7 mouse cellular contexts compared by ENCODE assay signal in the genomic region with DNA sequence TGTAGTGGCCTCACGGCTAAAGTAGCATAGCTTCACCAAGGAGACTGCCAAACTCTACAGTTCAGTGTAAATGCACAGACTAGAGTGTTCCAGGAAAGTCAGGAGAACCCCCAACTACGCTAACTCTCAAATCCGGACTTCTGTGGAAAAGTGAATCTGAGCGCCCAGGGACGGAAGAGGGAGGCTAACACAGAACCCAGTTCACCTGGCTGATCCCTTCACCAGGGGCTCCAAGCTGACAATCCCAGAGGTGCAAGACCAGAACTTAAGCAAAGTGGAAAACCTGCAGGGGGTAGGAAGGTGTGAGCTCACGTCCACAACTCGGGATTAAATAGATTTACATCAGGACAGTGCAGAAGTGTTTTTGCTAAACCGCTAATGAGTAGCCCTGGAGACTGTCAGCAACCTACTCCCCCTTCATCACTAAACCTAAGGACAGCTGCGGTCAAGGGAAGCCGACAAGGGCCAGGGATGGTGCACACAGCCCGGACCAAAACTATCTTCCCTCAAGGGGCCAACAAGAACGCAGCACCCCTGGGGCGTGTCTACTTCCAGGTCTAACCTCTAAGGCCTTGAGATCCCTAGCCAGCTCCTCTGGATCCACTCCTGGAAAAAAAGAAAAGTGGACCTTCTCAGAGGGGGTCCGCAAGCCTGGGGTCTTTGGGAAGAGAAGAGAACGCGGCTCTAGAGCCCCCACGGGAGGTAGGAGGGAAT. TPM values are rescaled to one million over a fixed set of nuclear protein-coding genes. Genes with fewer than 3 reads are reported as not detected.
DNase-seq lines count a peak whose midpoint lies in the region; ATAC-seq lines count a peak whose summit lies in the region.

No protein-coding gene starts in this region.

- H3K4me1 ChIP-seq in embryonic facial prominence, embryonic 10.5 days, result peaks cover 19% of the 10 kb centered on the region
- H3K4me1 ChIP-seq in hindbrain, embryonic 16.5 days (ENCODE audit: control insufficient read depth, insufficient read depth, low read depth, low read length), result peaks cover 7% of the 10 kb centered on the region
- H3K4me1 ChIP-seq in midbrain, embryonic 13.5 days (replicated peaks), result peaks cover 14% of the 10 kb centered on the region

- DNase-seq in 3T3-L1 (ENCODE audit: low read depth, low spot score), result peak; percentile 43
- DNase-seq in 416B (ENCODE audit: low read depth), result peak; percentile 65
- no peak for DNase-seq in embryonic facial prominence, embryonic 10.5 days (ENCODE audit: low spot score)
- DNase-seq in testis, postnatal 10 days (ENCODE audit: low spot score), result no peak

- 10% methylated on average over 17 of the region's 17 CpGs for WGBS in embryonic facial prominence, embryonic 10.5 days
- WGBS in hindbrain, embryonic 16.5 days, result 8% methylated on average over 17 of the region's 17 CpGs
- 9% methylated on average over 17 of the region's 17 CpGs for WGBS in midbrain, embryonic 13.5 days

- no peaks in the 10 kb centered on the region for H3K27me3 ChIP-seq in embryonic facial prominence, embryonic 10.5 days (replicated peaks; ENCODE audit: low read depth, poor library complexity, severe bottlenecking)
- H3K27me3 ChIP-seq in hindbrain, embryonic 16.5 days (replicated peaks; ENCODE audit: control insufficient read depth, insufficient read depth, low read length), result no peaks in the 10 kb centered on the region
- peaks cover 7% of the 10 kb centered on the region; the same call in 1 of the 2 replicates for H3K27me3 ChIP-seq in midbrain, embryonic 13.5 days

- no peaks in the 10 kb centered on the region for H3K9me3 ChIP-seq in embryonic facial prominence, embryonic 10.5 days
- no peaks in the 10 kb centered on the region for H3K9me3 ChIP-seq in hindbrain, embryonic 16.5 days (ENCODE audit: control insufficient read depth, low read length)
- no peaks in the 10 kb centered on the region for H3K9me3 ChIP-seq in midbrain, embryonic 13.5 days

- H3K36me3 ChIP-seq in embryonic facial prominence, embryonic 10.5 days (replicated peaks), result no peaks in the 10 kb centered on the region
- no peaks in the 10 kb centered on the region for H3K36me3 ChIP-seq in hindbrain, embryonic 16.5 days (ENCODE audit: control insufficient read depth, insufficient read depth, low read length)
- H3K36me3 ChIP-seq in midbrain, embryonic 13.5 days, result no peaks in the 10 kb centered on the region

- ATAC-seq in hindbrain, embryonic 16.5 days, result no peak
- ATAC-seq in midbrain, embryonic 13.5 days, result no peak
- ATAC-seq in monocyte, adult 5-6 weeks (replicated peaks; ENCODE audit: insufficient number of reproducible peaks, low FRiP score, low TSS enrichment, poor library complexity, severe bottlenecking), result no peak; the same call in 1 of the 2 replicates

- H3K4me3 ChIP-seq in embryonic facial prominence, embryonic 10.5 days, result peak overlapping the region; percentile 80
- H3K4me3 ChIP-seq in hindbrain, embryonic 16.5 days (ENCODE audit: low read length), result peak overlapping the region; percentile 86
- H3K4me3 ChIP-seq in midbrain, embryonic 13.5 days (replicated peaks), result peak overlapping the region; percentile 68

- H3K4me2 ChIP-seq in hindbrain, embryonic 16.5 days (ENCODE audit: low read length), result peak overlapping the region; percentile 95
- H3K4me2 ChIP-seq in midbrain, embryonic 13.5 days (replicated peaks), result peak overlapping the region; percentile 90

- H3K9ac ChIP-seq in hindbrain, embryonic 16.5 days (ENCODE audit: low read depth, low read length), result peak overlapping the region; percentile 73
- peak overlapping the region; percentile 74 for H3K9ac ChIP-seq in midbrain, embryonic 13.5 days (replicated peaks)

- peak overlapping the region; percentile 89 for H3K27ac ChIP-seq in embryonic facial prominence, embryonic 10.5 days (replicated peaks)
- no peak overlapping the region for H3K27ac ChIP-seq in hindbrain, embryonic 16.5 days (ENCODE audit: low read depth, low read length)
- H3K27ac ChIP-seq in midbrain, embryonic 13.5 days, result no peak overlapping the region

RNA-seq across cellular contexts. Expression of gene Pacsin2, which starts 0.9 kb away (rescaled TPM):
- polyA plus RNA-seq in embryonic facial prominence, embryonic 10.5 days (2016; fragmentation: Nextera tagmentation; extraction: Ambion mirVana), result 60.7 and 61.7 TPM in 2 replicates
- polyA plus RNA-seq in hindbrain, embryonic 16.5 days (2015; fragmentation: Nextera tagmentation; extraction: Ambion mirVana), result 26.9 and 32.1 TPM in 2 replicates
- 25.4 and 27.1 TPM in 2 replicates for polyA plus RNA-seq in midbrain, embryonic 13.5 days (2015; fragmentation: Nextera tagmentation; extraction: Ambion mirVana)
- 92.8 to 153 TPM (median 103 TPM) in 3 replicates for total RNA-seq in monocyte, adult 5-6 weeks (2017)

RNA-seq across cellular contexts. Expression of gene Ttll1, which starts 47.2 kb away (rescaled TPM):
- 30.9 and 32.6 TPM in 2 replicates for polyA plus RNA-seq in embryonic facial prominence, embryonic 10.5 days (2016; fragmentation: Nextera tagmentation; extraction: Ambion mirVana)
- polyA plus RNA-seq in hindbrain, embryonic 16.5 days (2015; fragmentation: Nextera tagmentation; extraction: Ambion mirVana), result 119 and 127 TPM in 2 replicates
- polyA plus RNA-seq in midbrain, embryonic 13.5 days (2015; fragmentation: Nextera tagmentation; extraction: Ambion mirVana), result 100 and 105 TPM in 2 replicates
- total RNA-seq in monocyte, adult 5-6 weeks (2017), result 5.0 to 6.9 TPM (median 5.2 TPM) in 3 replicates

Comparison
In these comparisons a context has a peak if more than half of its experiments do, and no peak if none do; other contexts are left out.
1. DNase-seq: peak in 3T3-L1 (single experiment) and 416B (single experiment); none in embryonic facial prominence, embryonic 10.5 days (single experiment) and testis, postnatal 10 days (single experiment).
2. Peak in every context shown above with its lines, with median percentiles within 50 percentile points of each other: H3K4me3 ChIP-seq.